Mouse (Mus musculus) hindbrain, embryonic 14.5 days (tissue): ENCODE measurements around the gene Eif3k. TPM values are rescaled to one million over a fixed set of nuclear protein-coding genes. Genes with fewer than 3 reads are reported as not detected.
"Not testable (repeated sequence)": the region's sequence is repeated elsewhere in the genome, so short reads cannot be mapped to it uniquely, and the experiment has no call there.

ENCODE experiments used
- ATAC-seq: fragments of 200-750 bp; cut with Nextera tagmentation; 2 replicates; pipeline ENCODE4 v1.8.0; 2017; ENCODE audit warnings: moderate number of reproducible peaks, mild to moderate bottlenecking, moderate TSS enrichment, moderate library complexity; ENCODE audit not compliant: low FRiP score
- DNase-seq: peaks from one replicate; pipeline ENCODE4 v3.0.0-alpha.2; 2015; ENCODE audit warnings: low spot score
- H3K27ac ChIP-seq: fragments of 300-500 bp; sonication (generic); 2 replicates; pipeline ENCODE4 v1.5.1; 2014; ENCODE audit warnings: mild to moderate bottlenecking, moderate library complexity
- H3K27me3 ChIP-seq: fragments of 300-500 bp; sonication (generic); 2 replicates; pipeline ENCODE4 v1.6.1; 2014; ENCODE audit warnings: mild to moderate bottlenecking, low read length, mixed read lengths; ENCODE audit not compliant: control insufficient read depth, insufficient read depth
- H3K36me3 ChIP-seq: fragments of 300-500 bp; sonication (generic); replicated peaks from 2 replicates; pipeline ENCODE4 v1.6.1; 2014; ENCODE audit not compliant: control insufficient read depth, insufficient read depth
- H3K4me1 ChIP-seq: fragments of 300-500 bp; sonication (generic); replicated peaks from 2 replicates; pipeline ENCODE4 v1.6.1; 2014; ENCODE audit warnings: antibody characterized with exemption, low read length, mixed read lengths; ENCODE audit not compliant: control insufficient read depth, insufficient read depth
- H3K4me2 ChIP-seq: fragments of 300-500 bp; sonication (generic); replicated peaks from 2 replicates; pipeline ENCODE4 v1.6.1; 2014; ENCODE audit warnings: mild to moderate bottlenecking, moderate library complexity
- H3K4me3 ChIP-seq: fragments of 300-500 bp; sonication (generic); replicated peaks from 2 replicates; pipeline ENCODE4 v1.5.1; 2014; ENCODE audit warnings: mild to moderate bottlenecking, low read length
- H3K9ac ChIP-seq: fragments of 300-500 bp; sonication (generic); 2 replicates; pipeline ENCODE4 v1.6.1; 2014
- H3K9me3 ChIP-seq: fragments of 300-500 bp; sonication (generic); 2 replicates; pipeline ENCODE4 v1.6.1; 2016; ENCODE audit warnings: low read length; ENCODE audit not compliant: control insufficient read depth
- WGBS: fragments of 180-500 bp; shearing (Covaris S2); extraction: QIAGEN DNeasy Blood & Tissue Kit; methylation state at CpG from one replicate; pipeline ENCODE4 v1.1.7; 2014; 5-methylcytosine and 5-hydroxymethylcytosine counted together
- polyA plus RNA-seq: library from polyadenylated mRNA; unstranded; fragments of >200 nt; fragmentation: Nextera tagmentation; extraction: Ambion mirVana; gene quantifications from 2 replicates; pipeline ENCODE4 v1.2.1, GENCODE M21; 2014

The Eif3k gene
- polyA plus RNA-seq, 1 experiment from 2014 or later: 321 TPM

DNA sequence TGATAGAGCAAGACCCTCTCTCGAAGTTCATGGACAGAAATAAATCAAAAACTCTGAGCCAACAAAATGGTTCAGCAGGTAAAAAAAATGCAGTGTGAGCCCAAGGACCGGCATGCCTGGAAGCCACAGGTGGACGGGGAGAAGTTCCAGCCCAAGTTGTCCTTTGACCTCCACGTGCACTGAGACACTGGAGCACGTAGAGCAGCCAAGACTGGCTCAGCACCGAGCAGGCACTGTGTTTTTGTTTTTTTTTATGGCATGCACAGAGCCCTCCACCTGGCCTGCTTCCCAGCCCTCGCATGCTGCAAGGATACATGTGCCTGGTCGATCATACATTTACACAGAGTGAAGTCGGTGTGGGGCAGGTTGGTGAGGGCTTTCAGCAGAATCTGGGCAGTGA, 4.1 kb downstream of the Eif3k start:
- H3K4me2 ChIP-seq: no peak overlapping the region
- no peak overlapping the region for H3K27ac ChIP-seq
- no peaks in the 10 kb centered on the region for H3K27me3 ChIP-seq
- ATAC-seq: no peak
- WGBS: 95% methylated on average over 9 of the region's 9 CpGs
- no peaks in the 10 kb centered on the region for H3K9me3 ChIP-seq
- no peak overlapping the region for H3K9ac ChIP-seq
- H3K36me3 ChIP-seq: peaks cover 60% of the 10 kb centered on the region
- no peak for DNase-seq
- peaks cover 14% of the 10 kb centered on the region for H3K4me1 ChIP-seq
- no peak overlapping the region for H3K4me3 ChIP-seq

GRCm38 (mm10) chr7:28973025-28973424, 8.6 kb downstream of the Eif3k start:
- Histone ChIP-seq H3K27me3 (no peaks in the 10 kb centered on the region), H3K9ac (no peak overlapping the region), H3K36me3 (peaks cover 63% of the 10 kb centered on the region), H3K4me2 (no peak overlapping the region), H3K4me1 (no peaks in the 10 kb centered on the region), H3K9me3 (no peaks in the 10 kb centered on the region), H3K27ac (no peak overlapping the region), H3K4me3 (no peak overlapping the region)
- DNase-seq: no peak
- ATAC-seq: no peak
- 85% methylated on average over 8 of the region's 8 CpGs for WGBS

DNA sequence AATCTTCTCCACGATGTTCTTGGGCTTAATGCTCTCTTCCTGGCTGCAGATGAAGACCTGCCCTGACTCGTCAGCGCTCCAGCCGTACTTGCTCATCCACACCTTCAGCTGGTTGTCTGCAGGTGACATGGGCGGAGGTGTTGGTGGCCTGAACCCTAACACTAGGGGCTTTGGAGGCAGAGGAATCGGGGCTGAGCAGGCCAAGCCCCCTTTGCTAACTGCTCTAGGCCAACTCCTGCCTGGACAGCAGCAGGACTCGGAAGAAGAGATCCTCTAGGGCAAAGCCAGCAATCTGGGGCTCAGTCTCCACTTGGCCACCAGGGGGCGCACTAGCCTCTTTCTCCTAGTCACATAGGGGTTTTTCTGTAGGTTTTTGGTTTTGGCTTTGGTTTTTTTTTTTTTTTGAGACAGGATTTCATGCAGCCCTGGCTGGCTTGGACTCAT, 9.1 kb downstream of the Eif3k start:
- DNase-seq (peak; percentile 74), ATAC-seq (no peak)
- peaks cover 58% of the 10 kb centered on the region for H3K36me3 ChIP-seq
- no peak overlapping the region for H3K4me2 ChIP-seq
- no peaks in the 10 kb centered on the region for H3K4me1 ChIP-seq
- H3K9me3 ChIP-seq: no peaks in the 10 kb centered on the region
- H3K9ac ChIP-seq: no peak overlapping the region
- H3K4me3 ChIP-seq: no peak overlapping the region
- 69% methylated on average over 8 of the region's 8 CpGs for WGBS
- H3K27ac ChIP-seq: no peak overlapping the region
- no peaks in the 10 kb centered on the region for H3K27me3 ChIP-seq

- no peak for DNase-seq
- 88% methylated on average over 6 of the region's 6 CpGs for WGBS
- Histone ChIP-seq H3K9ac (no peak overlapping the region), H3K4me2 (no peak overlapping the region), H3K4me1 (no peaks in the 10 kb centered on the region), H3K4me3 (no peak overlapping the region), H3K27me3 (no peaks in the 10 kb centered on the region), H3K27ac (no peak overlapping the region), H3K9me3 (no peaks in the 10 kb centered on the region), H3K36me3 (peaks cover 51% of the 10 kb centered on the region)
- ATAC-seq: no peak
These were observed 9.8 kb downstream of the Eif3k start for GRCm38 (mm10) chr7:28971770-28972269.

GRCm38 (mm10) chr7:28971029-28971428, 10.6 kb downstream of the Eif3k start:
- Histone ChIP-seq H3K36me3 (peaks cover 44% of the 10 kb centered on the region), H3K9me3 (no peaks in the 10 kb centered on the region), H3K27ac (no peak overlapping the region), H3K27me3 (no peaks in the 10 kb centered on the region), H3K4me3 (no peak overlapping the region), H3K4me2 (no peak overlapping the region), H3K4me1 (no peaks in the 10 kb centered on the region), H3K9ac (no peak overlapping the region)
- ATAC-seq (peak; percentile 19; the same call in 1 of the 2 replicates), DNase-seq (no peak)
- WGBS: 90% methylated on average over 7 of the region's 7 CpGs

- H3K27ac ChIP-seq: no peak overlapping the region
- H3K36me3 ChIP-seq: peaks cover 37% of the 10 kb centered on the region
- DNase-seq (no peak), ATAC-seq (no peak)
- H3K9ac ChIP-seq: no peak overlapping the region
- no peaks in the 10 kb centered on the region for H3K4me1 ChIP-seq
- H3K4me2 ChIP-seq: no peak overlapping the region
- 79% methylated on average over 12 of the region's 12 CpGs for WGBS
- H3K27me3 ChIP-seq: no peaks in the 10 kb centered on the region
- H3K4me3 ChIP-seq: no peak overlapping the region
- no peaks in the 10 kb centered on the region for H3K9me3 ChIP-seq
These were observed 11.8 kb downstream of the Eif3k start for GRCm38 (mm10) chr7:28969672-28970394.

- ATAC-seq: no peak
- 95% methylated on average over 1 of the region's 1 CpGs for WGBS
These were observed 12.4 kb downstream of the Eif3k start for GRCm38 (mm10) chr7:28969271-28969670.

DNA sequence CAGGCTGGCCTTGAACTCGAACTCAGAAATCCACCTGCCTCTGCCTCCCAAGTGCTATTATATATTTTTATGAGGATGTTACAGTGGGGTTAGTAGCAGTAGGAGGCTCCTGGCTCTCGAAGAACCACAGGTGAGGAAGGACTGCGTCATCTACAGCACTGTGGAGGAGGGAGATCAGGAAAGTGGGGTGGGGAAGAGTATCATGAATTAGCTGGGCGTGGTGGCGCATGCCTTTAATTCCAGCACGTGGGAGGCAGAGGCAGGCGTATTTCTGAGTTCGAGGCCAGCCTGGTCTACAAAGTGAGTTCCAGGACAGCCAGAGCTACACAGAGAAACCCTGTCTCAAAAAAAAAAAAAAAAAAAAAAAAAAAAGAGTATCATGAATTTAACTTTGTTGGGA, 13.5 kb downstream of the Eif3k start:
- ATAC-seq, H3K27ac ChIP-seq, H3K9me3 ChIP-seq: not testable (repeated sequence)

More at GRCm38 (mm10) chr7:28969271-28969670, 12.4 kb downstream of the Eif3k start:
- Histone ChIP-seq H3K4me2 (no peak overlapping the region), H3K36me3 (peaks cover 31% of the 10 kb centered on the region), H3K4me3 (no peak overlapping the region), H3K27ac (no peak overlapping the region), H3K4me1 (no peaks in the 10 kb centered on the region), H3K9ac (no peak overlapping the region), H3K9me3 (no peaks in the 10 kb centered on the region), H3K27me3 (no peaks in the 10 kb centered on the region)
- DNase-seq: no peak

GRCm38 (mm10) chr7:28966751-28967505, 14.7 kb downstream of the Eif3k start:
- DNase-seq (no peak), ATAC-seq (no peak)
- Histone ChIP-seq H3K36me3 (peaks cover 11% of the 10 kb centered on the region), H3K4me3 (no peak overlapping the region), H3K9me3 (no peaks in the 10 kb centered on the region), H3K4me1 (no peaks in the 10 kb centered on the region), H3K27ac (no peak overlapping the region), H3K9ac (no peak overlapping the region), H3K27me3 (no peaks in the 10 kb centered on the region), H3K4me2 (no peak overlapping the region)
- WGBS: 71% methylated on average over 4 of the region's 4 CpGs

More for the DNA sequence above, 13.5 kb downstream of the Eif3k start:
- H3K36me3 ChIP-seq: peaks cover 20% of the 10 kb centered on the region
- not testable (repeated sequence) for H3K27me3 ChIP-seq, H3K4me3 ChIP-seq, H3K4me2 ChIP-seq, H3K4me1 ChIP-seq, DNase-seq, H3K9ac ChIP-seq
- 97% methylated on average over 8 of the region's 8 CpGs for WGBS
